Comparison of ENCODE assay signal across 8 mouse cellular contexts in genomic region chr13:56735212-56735875, GRCm38 (mm10). TPM values are rescaled to one million over a fixed set of nuclear protein-coding genes. Genes with fewer than 3 reads are reported as not detected.
DNase-seq lines count a peak whose midpoint lies in the region; TF ChIP-seq lines count a peak whose summit lies in the region.

No protein-coding gene starts in this region.

- no peak overlapping the region for H3K4me3 ChIP-seq in heart, adult 2 months
- H3K4me3 ChIP-seq in forebrain, embryonic 10.5 days, result no peak overlapping the region

- WGBS in heart, adult 2 months, result 32% methylated on average over 6 of the region's 6 CpGs
- WGBS in forebrain, embryonic 10.5 days, result 75% methylated on average over 6 of the region's 6 CpGs

- no peak overlapping the region for H3K9ac ChIP-seq in heart, adult 2 months (ENCODE audit: low read depth, low read length)

- TF ChIP-seq EP300 in heart, adult 2 months (IDR thresholded peaks at IDR 0.05; ENCODE audit: insufficient read depth, low read depth, low read length), result no peak

- H3K36me3 ChIP-seq in heart, adult 2 months (ENCODE audit: control insufficient read depth, insufficient read depth, low read length), result peaks cover 5% of the 10 kb centered on the region
- peaks cover 100% of the 10 kb centered on the region for H3K36me3 ChIP-seq in forebrain, embryonic 10.5 days (replicated peaks)

- no peaks in the 10 kb centered on the region for H3K9me3 ChIP-seq in forebrain, embryonic 10.5 days

- TF ChIP-seq POLR2A in heart, adult 2 months (IDR thresholded peaks at IDR 0.05; ENCODE audit: insufficient read depth, low read depth, low read length), result no peak
- no peak for TF ChIP-seq POLR2A in brain, embryonic 14.5 days (IDR thresholded peaks at IDR 0.05; ENCODE audit: borderline replicate concordance, extremely low read depth, insufficient read depth, insufficient read length, poor library complexity, severe bottlenecking)

- no peak overlapping the region for H3K27ac ChIP-seq in heart, adult 2 months
- H3K27ac ChIP-seq in forebrain, embryonic 10.5 days, result no peak overlapping the region

- TF ChIP-seq CTCF in heart, adult 2 months (IDR thresholded peaks at IDR 0.05), result peak; percentile 79
- peak; percentile 51; the same call in 1 of the 2 replicates for TF ChIP-seq CTCF in brain, embryonic 14.5 days (IDR thresholded peaks at IDR 0.05; ENCODE audit: borderline replicate concordance, extremely low read depth, insufficient read depth, insufficient read length)

- no peaks in the 10 kb centered on the region for H3K79me2 ChIP-seq in heart, adult 2 months (replicated peaks; ENCODE audit: control insufficient read depth, insufficient read depth, low read length)

- intact Hi-C loops in heart, adult 2 months (cut with DNase I), result loop anchor here (2.0 to 5.0 kb wide), 3 partner anchors 33 to 181 kb away; partner anchors contain the start of gene Smad5
- intact Hi-C loops in heart, postnatal 36 days (cut with DNase I), result loop anchor here (2.0 to 5.0 kb wide), 4 partner anchors 77 to 258 kb away; no protein-coding TSS in a partner anchor

- peak in 1 of 2 experiments; percentile 35 for DNase-seq in heart, adult 2 months
- no peak for DNase-seq in heart, postnatal 36 days
- peak; percentile 41 for DNase-seq in thymus, postnatal 0 days (ENCODE audit: low spot score)
- no peak for DNase-seq in thymus, adult 18-20 months
- peak; percentile 47 for DNase-seq in brain, embryonic 14.5 days (ENCODE audit: low read depth)
- DNase-seq in layer of hippocampus, adult 9-10 months (ENCODE audit: low spot score), result peak; percentile 32
- peak; percentile 31 for DNase-seq in telencephalon, adult 2 months (ENCODE audit: low read depth, low spot score)
- no peak for DNase-seq in forebrain, embryonic 10.5 days (ENCODE audit: extremely low spot score, low spot score)

- no peaks in the 10 kb centered on the region for H3K27me3 ChIP-seq in heart, adult 2 months (ENCODE audit: control insufficient read depth, insufficient read depth, low read length)
- H3K27me3 ChIP-seq in forebrain, embryonic 10.5 days (ENCODE audit: poor library complexity, severe bottlenecking), result no peaks in the 10 kb centered on the region

- H3K4me1 ChIP-seq in heart, adult 2 months (ENCODE audit: control insufficient read depth, insufficient read depth, low read length), result no peaks in the 10 kb centered on the region
- H3K4me1 ChIP-seq in forebrain, embryonic 10.5 days, result no peaks in the 10 kb centered on the region

RNA-seq across cellular contexts. Expression of gene Gm45623, which starts 18.3 kb away (rescaled TPM):
- not detected for total RNA-seq in heart, adult 2 months (2021)
- not detected in 2 replicates for polyA plus RNA-seq in heart, adult 2 months (2012; rRNA removed)
- not detected for total RNA-seq in heart, postnatal 36 days (2021)
- polyA plus RNA-seq in thymus, postnatal 0 days (2015; fragmentation: Nextera tagmentation; extraction: Ambion mirVana), result 0.17 and 0.27 TPM in 2 replicates
- 1.4 and 1.8 TPM in 2 replicates for polyA plus RNA-seq in brain, embryonic 14.5 days (2012; rRNA removed)
- polyA plus RNA-seq in forebrain, embryonic 10.5 days (2016; fragmentation: Nextera tagmentation; extraction: Ambion mirVana), result not detected in 2 replicates

RNA-seq across cellular contexts. Expression of gene Smad5, which starts 32.5 kb away (rescaled TPM):
- total RNA-seq in heart, adult 2 months (2021), result 10 to 100 TPM; 29.7 to 30.3 TPM
- 19.7 and 37.7 TPM in 2 replicates for polyA plus RNA-seq in heart, adult 2 months (2012; rRNA removed)
- 10 to 100 TPM; 30.6 to 30.7 TPM for total RNA-seq in heart, postnatal 36 days (2021)
- polyA plus RNA-seq in thymus, postnatal 0 days (2015; fragmentation: Nextera tagmentation; extraction: Ambion mirVana), result 13.1 and 13.7 TPM in 2 replicates
- 57.2 and 57.5 TPM in 2 replicates for polyA plus RNA-seq in brain, embryonic 14.5 days (2012; rRNA removed)
- 35.7 and 36.1 TPM in 2 replicates for polyA plus RNA-seq in forebrain, embryonic 10.5 days (2016; fragmentation: Nextera tagmentation; extraction: Ambion mirVana)

Comparison
In these comparisons a context has a peak if more than half of its experiments do, and no peak if none do; other contexts are left out.
1. DNase-seq: peak in thymus, postnatal 0 days (single experiment), brain, embryonic 14.5 days (single experiment), layer of hippocampus, adult 9-10 months (single experiment) and telencephalon, adult 2 months (single experiment); none in heart, postnatal 36 days (0 of 2), thymus, adult 18-20 months (0 of 2) and forebrain, embryonic 10.5 days (single experiment).